Mouse (Mus musculus): ENCODE data around the gene Pls1. TPM values are rescaled to one million over a fixed set of nuclear protein-coding genes. Genes with fewer than 3 reads are reported as not detected.

Pls1 gene
- polyA plus RNA-seq, 1 experiment from 2014 or later: 2.9 TPM

- H3K27ac ChIP-seq (ENCODE audit: low read depth, low read length): no peak overlapping the region
- ATAC-seq: peak; percentile 81; the same call in 1 of the 2 replicates
These were observed 31.2 kb downstream of the Pls1 start for GRCm38 (mm10) chr9:95813721-95814531.

DNA sequence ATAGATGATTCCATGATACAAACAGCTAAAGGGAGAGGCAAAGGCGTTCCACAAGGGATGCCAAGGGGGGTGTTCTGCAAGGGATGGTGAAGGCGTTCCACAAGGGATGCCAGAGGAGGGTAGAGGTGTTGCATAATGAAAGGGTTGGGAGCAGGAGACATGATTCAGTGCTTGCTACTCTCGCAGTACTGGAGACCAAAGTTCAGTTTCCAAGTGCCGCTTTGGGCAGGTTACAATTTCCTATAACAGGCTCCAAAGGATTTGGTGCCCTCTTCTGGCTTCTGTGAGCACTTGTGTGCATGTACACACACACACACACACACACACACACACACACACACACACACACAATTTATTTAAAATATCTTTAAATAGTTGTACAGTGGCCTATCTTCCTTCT lies 33.3 kb downstream of the Pls1 start:
- H3K9me3 ChIP-seq (ENCODE audit: control insufficient read depth, low read length): no peaks in the 10 kb centered on the region

More at GRCm38 (mm10) chr9:95813721-95814531, 31.2 kb downstream of the Pls1 start:
- Histone ChIP-seq H3K9me3 (ENCODE audit: control insufficient read depth, low read length) (no peaks in the 10 kb centered on the region), H3K4me1 (ENCODE audit: control insufficient read depth, insufficient read depth, low read depth, low read length) (no peaks in the 10 kb centered on the region; the same call in 1 of the 2 replicates), H3K27me3 (replicated peaks; ENCODE audit: control insufficient read depth, insufficient read depth, low read length) (no peaks in the 10 kb centered on the region), H3K36me3 (ENCODE audit: control insufficient read depth, insufficient read depth, low read length) (no peaks in the 10 kb centered on the region), H3K4me3 (ENCODE audit: low read length) (no peak overlapping the region), H3K4me2 (ENCODE audit: low read length) (peak overlapping the region; percentile 15; the same call in 1 of the 2 replicates), H3K9ac (ENCODE audit: low read depth, low read length) (no peak overlapping the region)
- WGBS: 25% methylated on average over 20 of the region's 20 CpGs

DNA sequence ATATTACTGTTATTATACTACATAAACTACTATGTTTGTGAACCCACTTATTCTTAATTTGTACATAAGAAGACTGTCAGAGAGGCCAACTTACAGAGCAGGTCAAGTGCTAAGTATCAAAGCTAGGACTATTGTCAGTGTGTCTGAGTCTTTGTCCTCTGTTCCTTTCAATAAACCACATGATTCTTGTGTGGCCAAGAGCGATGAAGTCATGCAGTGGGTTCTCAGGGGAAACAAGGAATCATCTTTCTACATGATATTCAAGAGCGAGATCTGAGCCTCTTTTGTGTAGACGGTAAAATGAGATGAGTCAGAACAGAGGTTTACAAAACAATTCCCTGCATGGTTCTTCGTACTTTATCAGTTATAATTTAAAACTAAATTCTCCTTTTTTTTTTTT lies 35.5 kb downstream of the Pls1 start:
- ATAC-seq: no peak
- WGBS: 75% methylated on average over 4 of the region's 4 CpGs

More for the DNA sequence above, 33.3 kb downstream of the Pls1 start:
- H3K4me2 ChIP-seq (ENCODE audit: low read length): no peak overlapping the region
- H3K27me3 ChIP-seq (replicated peaks; ENCODE audit: control insufficient read depth, insufficient read depth, low read length): no peaks in the 10 kb centered on the region
- no peak overlapping the region for H3K9ac ChIP-seq (ENCODE audit: low read depth, low read length)
- no peak overlapping the region for H3K4me3 ChIP-seq (ENCODE audit: low read length)
- H3K4me1 ChIP-seq (ENCODE audit: control insufficient read depth, insufficient read depth, low read depth, low read length): no peaks in the 10 kb centered on the region; the same call in 1 of the 2 replicates
- no peak for ATAC-seq
- WGBS: 97% methylated on average over 4 of the region's 4 CpGs
- H3K36me3 ChIP-seq (ENCODE audit: control insufficient read depth, insufficient read depth, low read length): no peaks in the 10 kb centered on the region
- no peak overlapping the region for H3K27ac ChIP-seq (ENCODE audit: low read depth, low read length)

DNA sequence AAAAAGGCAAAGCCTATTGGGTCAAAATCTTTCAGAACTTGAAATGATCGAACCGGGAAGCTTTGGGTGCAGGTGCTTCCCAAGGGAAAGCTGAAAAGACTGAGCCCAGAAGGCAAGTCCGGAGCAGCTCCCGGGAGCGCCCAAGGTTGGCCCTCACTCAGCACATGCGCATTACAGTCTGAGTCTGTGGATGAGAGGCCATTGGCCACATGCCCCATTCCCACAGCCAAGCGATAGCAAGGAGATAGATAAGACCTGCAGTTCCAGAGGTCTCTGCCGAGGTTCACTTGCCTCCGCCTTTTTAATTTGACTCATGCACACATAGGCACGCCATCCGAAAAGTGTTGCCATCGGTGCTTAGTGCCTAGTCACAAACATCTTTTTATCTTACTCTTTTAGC lies 39.7 kb downstream of the Pls1 start:
- no peak overlapping the region for H3K9ac ChIP-seq (ENCODE audit: low read depth, low read length)
- no peak for ATAC-seq
- no peak overlapping the region for H3K4me3 ChIP-seq (ENCODE audit: low read length)
- H3K27ac ChIP-seq (ENCODE audit: low read depth, low read length): no peak overlapping the region
- WGBS: 90% methylated on average over 12 of the region's 12 CpGs
- H3K4me2 ChIP-seq (ENCODE audit: low read length): no peak overlapping the region
- H3K36me3 ChIP-seq (ENCODE audit: control insufficient read depth, insufficient read depth, low read length): no peaks in the 10 kb centered on the region
- H3K9me3 ChIP-seq (ENCODE audit: control insufficient read depth, low read length): no peaks in the 10 kb centered on the region
- H3K27me3 ChIP-seq (replicated peaks; ENCODE audit: control insufficient read depth, insufficient read depth, low read length): no peaks in the 10 kb centered on the region
- no peaks in the 10 kb centered on the region for H3K4me1 ChIP-seq (ENCODE audit: control insufficient read depth, insufficient read depth, low read depth, low read length)

More for the DNA sequence above, 35.5 kb downstream of the Pls1 start:
- no peak overlapping the region for H3K27ac ChIP-seq (ENCODE audit: low read depth, low read length)
- H3K27me3 ChIP-seq (replicated peaks; ENCODE audit: control insufficient read depth, insufficient read depth, low read length): no peaks in the 10 kb centered on the region
- H3K36me3 ChIP-seq (ENCODE audit: control insufficient read depth, insufficient read depth, low read length): no peaks in the 10 kb centered on the region
- no peak overlapping the region for H3K9ac ChIP-seq (ENCODE audit: low read depth, low read length)
- no peaks in the 10 kb centered on the region for H3K9me3 ChIP-seq (ENCODE audit: control insufficient read depth, low read length)
- H3K4me2 ChIP-seq (ENCODE audit: low read length): no peak overlapping the region
- no peaks in the 10 kb centered on the region; the same call in 1 of the 2 replicates for H3K4me1 ChIP-seq (ENCODE audit: control insufficient read depth, insufficient read depth, low read depth, low read length)
- no peak overlapping the region for H3K4me3 ChIP-seq (ENCODE audit: low read length)

DNA sequence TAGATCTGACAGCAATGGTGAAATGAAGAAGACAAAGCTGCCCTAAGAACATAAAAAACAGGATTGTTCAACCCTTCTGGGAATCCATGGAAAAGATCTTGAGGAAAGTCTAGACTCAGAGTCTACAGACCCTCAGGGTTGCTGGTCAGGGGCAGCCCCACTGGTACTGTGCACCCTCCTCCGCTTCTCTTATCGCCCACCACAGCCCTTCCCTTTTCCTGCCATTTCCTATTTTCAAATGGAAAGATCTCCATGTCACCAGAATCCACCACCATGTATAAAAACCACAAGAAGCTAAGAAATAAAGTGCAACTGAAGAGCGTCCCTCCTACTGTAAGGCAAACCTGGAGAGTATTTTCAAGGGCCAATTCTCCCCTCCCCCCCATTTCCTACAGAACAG lies 41.3 kb downstream of the Pls1 start:
- 85% methylated on average over 3 of the region's 3 CpGs for WGBS
- ATAC-seq: no peak
- no peak overlapping the region for H3K9ac ChIP-seq (ENCODE audit: low read depth, low read length)
- no peaks in the 10 kb centered on the region for H3K27me3 ChIP-seq (replicated peaks; ENCODE audit: control insufficient read depth, insufficient read depth, low read length)
- H3K36me3 ChIP-seq (ENCODE audit: control insufficient read depth, insufficient read depth, low read length): no peaks in the 10 kb centered on the region
- H3K4me2 ChIP-seq (ENCODE audit: low read length): no peak overlapping the region
- H3K9me3 ChIP-seq (ENCODE audit: control insufficient read depth, low read length): no peaks in the 10 kb centered on the region
- no peak overlapping the region for H3K27ac ChIP-seq (ENCODE audit: low read depth, low read length)
- H3K4me1 ChIP-seq (ENCODE audit: control insufficient read depth, insufficient read depth, low read depth, low read length): no peaks in the 10 kb centered on the region
- no peak overlapping the region for H3K4me3 ChIP-seq (ENCODE audit: low read length)

DNA sequence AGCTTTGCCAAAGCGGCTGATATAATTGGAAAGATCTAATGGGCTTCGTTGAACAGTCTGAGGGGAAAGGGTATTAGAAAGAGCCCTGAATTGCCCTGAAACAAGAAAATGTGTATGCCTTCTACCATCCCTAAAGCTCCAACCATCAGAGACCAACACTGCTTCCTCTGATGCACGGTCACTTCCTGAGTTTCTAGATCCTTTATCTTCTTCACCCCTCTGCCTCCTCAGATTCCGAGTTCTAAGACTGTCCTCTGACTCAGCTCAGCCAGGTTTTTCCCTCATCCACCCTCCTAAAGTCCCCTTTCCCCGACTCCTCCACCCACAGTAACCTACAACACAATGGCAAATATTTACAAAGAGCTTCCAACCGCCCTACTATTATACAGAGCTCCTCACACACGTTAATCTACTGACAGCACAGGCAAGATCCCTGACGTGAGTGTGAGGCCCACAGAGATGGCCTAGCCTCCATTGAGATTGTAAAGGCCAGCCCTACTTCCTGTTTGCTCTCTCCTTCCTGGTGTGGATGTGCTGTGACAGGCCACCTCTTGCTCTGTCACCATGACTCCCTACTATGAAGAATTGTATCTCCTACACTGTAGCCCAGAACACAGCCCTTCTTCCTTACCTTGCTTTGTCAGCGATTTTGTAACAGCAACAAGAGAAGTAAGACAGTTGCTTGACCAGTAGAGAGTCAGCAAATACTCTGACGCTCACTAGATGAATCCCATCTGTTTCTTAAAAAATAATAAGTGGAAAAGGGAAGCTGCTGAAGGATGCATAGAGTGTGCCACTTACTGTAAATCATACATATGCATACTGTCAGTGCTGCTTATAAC lies 43.3 kb downstream of the Pls1 start:
- 64% methylated on average over 10 of the region's 10 CpGs for WGBS
- Histone ChIP-seq H3K27me3 (replicated peaks; ENCODE audit: control insufficient read depth, insufficient read depth, low read length) (no peaks in the 10 kb centered on the region), H3K9me3 (ENCODE audit: control insufficient read depth, low read length) (no peaks in the 10 kb centered on the region), H3K4me1 (ENCODE audit: control insufficient read depth, insufficient read depth, low read depth, low read length) (no peaks in the 10 kb centered on the region), H3K36me3 (ENCODE audit: control insufficient read depth, insufficient read depth, low read length) (no peaks in the 10 kb centered on the region), H3K4me3 (ENCODE audit: low read length) (no peak overlapping the region), H3K27ac (ENCODE audit: low read depth, low read length) (no peak overlapping the region), H3K9ac (ENCODE audit: low read depth, low read length) (no peak overlapping the region), H3K4me2 (ENCODE audit: low read length) (no peak overlapping the region)
- no peak for ATAC-seq

DNA sequence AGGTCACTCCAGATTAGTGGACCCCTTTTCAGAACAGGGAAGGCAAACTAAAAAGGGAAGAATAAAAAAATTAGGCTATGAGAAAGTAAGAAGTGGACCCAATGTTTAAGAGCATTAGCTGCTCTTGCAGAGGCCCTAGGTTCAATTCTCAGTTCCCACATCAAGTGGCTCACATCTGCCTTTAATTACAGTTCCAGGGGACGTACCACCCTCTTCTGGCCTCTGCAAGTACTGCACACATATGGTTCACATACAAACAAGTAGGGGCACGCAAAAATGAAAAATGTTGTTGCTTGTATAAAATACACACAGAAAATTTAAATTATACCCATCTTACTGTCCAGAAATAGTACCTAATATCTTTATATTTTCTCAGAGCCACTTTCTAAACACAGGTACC lies 48.8 kb downstream of the Pls1 start:
- H3K4me1 ChIP-seq (ENCODE audit: control insufficient read depth, insufficient read depth, low read depth, low read length): no peaks in the 10 kb centered on the region
- 87% methylated on average over 2 of the region's 2 CpGs for WGBS
- H3K4me2 ChIP-seq (ENCODE audit: low read length): no peak overlapping the region
- no peaks in the 10 kb centered on the region for H3K36me3 ChIP-seq (ENCODE audit: control insufficient read depth, insufficient read depth, low read length)
- H3K9me3 ChIP-seq (ENCODE audit: control insufficient read depth, low read length): no peaks in the 10 kb centered on the region
- H3K4me3 ChIP-seq (ENCODE audit: low read length): no peak overlapping the region
- ATAC-seq: no peak
- no peak overlapping the region for H3K27ac ChIP-seq (ENCODE audit: low read depth, low read length)
- no peak overlapping the region for H3K9ac ChIP-seq (ENCODE audit: low read depth, low read length)
- H3K27me3 ChIP-seq (replicated peaks; ENCODE audit: control insufficient read depth, insufficient read depth, low read length): no peaks in the 10 kb centered on the region

GRCm38 (mm10) chr9:95795844-95796243 lies 49.3 kb downstream of the Pls1 start:
- ATAC-seq: no peak
- H3K36me3 ChIP-seq (ENCODE audit: control insufficient read depth, insufficient read depth, low read length): no peaks in the 10 kb centered on the region
- H3K4me1 ChIP-seq (ENCODE audit: control insufficient read depth, insufficient read depth, low read depth, low read length): no peaks in the 10 kb centered on the region
- H3K27ac ChIP-seq (ENCODE audit: low read depth, low read length): no peak overlapping the region
- no peak overlapping the region for H3K4me2 ChIP-seq (ENCODE audit: low read length)
- no peaks in the 10 kb centered on the region for H3K9me3 ChIP-seq (ENCODE audit: control insufficient read depth, low read length)
- H3K4me3 ChIP-seq (ENCODE audit: low read length): no peak overlapping the region
- H3K9ac ChIP-seq (ENCODE audit: low read depth, low read length): no peak overlapping the region
- H3K27me3 ChIP-seq (replicated peaks; ENCODE audit: control insufficient read depth, insufficient read depth, low read length): no peaks in the 10 kb centered on the region
- 41% methylated on average over 5 of the region's 5 CpGs for WGBS

Measured in hindbrain, embryonic 16.5 days (tissue).